Mouse (Mus musculus): ENCODE results near the gene Gm49380.

GRCm38 (mm10) chr9:44049381-44050165 is 63.7 kb downstream of the Gm49380 start:
- TF ChIP-seq ELF1 (IDR thresholded peaks at IDR 0.05; ENCODE audit: low read depth, low read length) (no peak), CHD2 (IDR thresholded peaks at IDR 0.05; ENCODE audit: low read length) (no peak), ZMIZ1 (IDR thresholded peaks at IDR 0.05; ENCODE audit: low read depth, low read length) (no peak), CTCF (IDR thresholded peaks at IDR 0.05 in 2 of 3, conservative IDR thresholded peaks at IDR 0.05 in 1 of 3; ENCODE audit: control insufficient read depth in 1 of 3, insufficient read depth in 1 of 3, low read depth in 2 of 3, low read length in 3 of 3, poor library complexity in 1 of 3, severe bottlenecking in 1 of 3) (no peak), POLR2A (IDR thresholded peaks at IDR 0.05; ENCODE audit: control insufficient read depth in 1 of 2, insufficient read depth in 1 of 2, low read depth in 1 of 2, low read length in 2 of 2, poor library complexity in 1 of 2) (no peak), TAL1 (IDR thresholded peaks at IDR 0.05; ENCODE audit: low read length) (no peak), EP300 (IDR thresholded peaks at IDR 0.05; ENCODE audit: low read depth in 1 of 2, low read length in 2 of 2) (no peak), NELFE (IDR thresholded peaks at IDR 0.05; ENCODE audit: low read depth, low read length) (no peak), MXI1 (IDR thresholded peaks at IDR 0.05; ENCODE audit: low read depth, low read length) (no peak), POLR2AphosphoS2 (IDR thresholded peaks at IDR 0.05; ENCODE audit: low read length) (no peak), MYC (IDR thresholded peaks at IDR 0.05; ENCODE audit: low read depth, low read length) (no peak), SIN3A (IDR thresholded peaks at IDR 0.05; ENCODE audit: low read length) (no peak), MAX (IDR thresholded peaks at IDR 0.05; ENCODE audit: low read length) (no peak), E2F4 (IDR thresholded peaks at IDR 0.05; ENCODE audit: borderline replicate concordance, low read depth, low read length) (no peak)
